Mouse (Mus musculus): Measurements from ENCODE around the gene Vps13c. TPM values are rescaled to one million over a fixed set of nuclear protein-coding genes. Genes with fewer than 3 reads are reported as not detected.
A peak's percentile ranks its signal among the peaks of the same experiment; 100 is the strongest.

The Vps13c gene
- polyA plus RNA-seq, 1 experiment = 9.2 TPM

DNA sequence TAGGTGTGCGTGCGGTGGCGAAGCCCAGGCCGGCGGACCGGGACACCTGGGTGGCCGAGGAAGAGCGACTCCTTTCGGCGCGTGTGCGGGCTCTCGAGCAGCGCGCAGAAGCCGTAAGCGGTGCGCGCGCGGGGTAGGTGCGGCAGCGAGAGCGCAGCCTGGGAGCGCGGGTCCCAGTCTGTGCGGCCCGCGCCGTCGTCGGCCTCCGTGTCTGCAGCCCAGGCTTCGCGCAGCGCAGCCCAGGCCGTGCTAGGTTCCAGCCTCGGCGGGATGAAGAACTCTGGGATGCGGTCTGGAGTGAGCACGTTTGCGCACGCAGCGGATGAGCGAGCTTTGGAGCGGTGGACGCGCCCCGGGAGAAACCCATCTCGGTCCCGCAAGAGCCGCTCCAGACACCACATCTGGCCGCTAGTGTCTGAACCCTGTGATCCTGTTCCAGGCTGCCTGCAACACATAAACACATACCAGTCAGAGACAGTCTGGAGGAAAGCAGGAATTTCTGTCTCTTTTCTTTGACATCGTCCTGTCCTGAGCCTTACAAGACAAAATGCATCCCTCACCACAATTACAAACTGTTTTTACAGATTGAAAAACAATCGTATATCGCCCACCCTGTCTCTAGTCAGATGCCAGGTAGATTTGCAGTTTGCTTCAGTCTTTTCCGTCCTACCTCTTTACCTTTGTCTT lies 8.7 kb upstream of the Vps13c start:
- DNase-seq (ENCODE audit: low read depth) = no peak

DNA sequence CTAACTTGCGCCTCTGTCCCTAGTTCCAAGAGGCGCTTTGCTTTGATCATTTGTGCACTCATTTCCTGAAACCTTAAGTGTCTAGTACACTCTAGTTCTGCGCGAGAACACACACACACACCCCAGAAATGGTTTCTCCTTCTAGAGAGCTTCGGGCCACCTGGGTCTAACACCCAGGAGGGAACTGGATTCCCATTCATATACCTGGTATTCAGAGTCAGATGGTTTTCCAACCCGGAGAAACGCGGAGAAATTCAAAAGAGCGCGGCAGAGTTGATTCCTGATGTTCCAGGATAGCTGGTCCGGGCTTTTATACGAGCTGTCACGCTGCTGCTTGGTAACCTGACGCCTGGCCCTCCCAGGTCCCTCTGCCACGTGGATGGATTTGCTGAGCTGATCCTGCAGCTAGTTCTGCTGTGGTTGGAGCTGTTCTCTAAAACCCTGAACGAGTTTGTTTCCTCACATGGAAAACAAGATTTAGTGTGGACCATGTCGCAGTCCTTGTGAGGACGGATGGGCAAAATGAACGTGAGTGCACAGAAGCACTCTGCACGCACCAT lies 8.1 kb upstream of the Vps13c start, which contains the start of gene C2cd4a:
TSS of gene C2cd4a (minus strand) at position 285 of the 560 bp plus-strand sequence.
- DNase-seq (ENCODE audit: low read depth) = no peak

DNA sequence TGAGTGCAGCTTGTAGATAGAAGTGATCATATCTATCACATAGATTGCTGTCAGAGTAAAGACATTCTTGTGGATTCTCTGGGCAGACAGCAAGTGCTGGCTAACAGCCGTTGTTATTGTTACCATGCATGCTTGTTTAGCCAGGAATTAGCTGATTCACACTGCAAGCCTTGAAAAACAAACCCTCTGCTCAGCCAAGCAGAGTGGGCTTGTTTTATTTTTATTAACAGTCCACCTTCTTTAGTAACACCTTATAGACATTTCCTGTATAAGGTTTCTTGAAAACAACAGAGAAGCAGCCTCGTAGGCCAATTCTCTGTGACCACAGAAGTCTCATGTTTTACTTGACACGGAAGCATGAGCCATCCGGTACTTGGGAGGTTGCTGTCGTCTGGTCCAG lies 5.7 kb upstream of the Vps13c start:
- no peak for DNase-seq (ENCODE audit: low read depth)

DNA sequence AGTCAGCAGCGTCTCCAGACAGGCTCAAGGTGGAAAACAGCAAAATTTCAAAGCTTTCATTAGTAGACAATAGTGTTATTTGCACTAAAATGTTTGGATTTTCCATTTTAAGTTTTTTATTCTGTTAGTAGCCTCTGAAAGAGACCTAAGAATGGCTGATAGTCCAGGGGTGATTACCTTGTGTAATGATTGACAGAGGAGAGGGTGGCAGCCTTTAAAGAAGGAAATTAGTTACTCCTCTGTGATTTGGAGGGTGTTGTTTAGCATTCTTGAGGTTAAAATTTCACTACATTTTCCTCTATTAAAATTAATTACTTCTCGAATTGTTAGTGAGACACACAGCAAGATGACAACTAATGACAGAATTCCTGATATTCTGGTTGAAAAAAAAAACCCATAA lies 2.9 kb upstream of the Vps13c start:
- DNase-seq (ENCODE audit: low read depth) = no peak

DNA sequence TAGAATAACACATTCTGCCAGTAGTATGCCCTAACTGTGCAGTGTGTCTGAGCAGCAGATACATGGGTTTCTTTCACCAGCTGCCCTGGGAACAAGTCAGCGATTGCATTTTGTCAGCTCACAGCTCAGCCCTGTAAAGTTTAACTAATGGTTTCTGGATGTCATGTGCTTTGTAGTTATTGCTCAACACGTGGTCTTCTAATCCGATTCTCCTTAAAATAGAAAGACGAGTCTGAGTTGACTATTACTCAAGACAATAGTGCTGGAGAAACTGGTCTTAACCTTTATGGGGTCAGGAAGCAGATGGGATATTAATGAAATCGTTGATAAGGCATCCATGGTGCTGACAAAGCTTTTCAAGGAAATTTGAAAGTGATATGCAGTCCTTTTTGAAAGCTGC lies 2.6 kb downstream of the Vps13c start:
- no peak for DNase-seq (ENCODE audit: low read depth)

DNA sequence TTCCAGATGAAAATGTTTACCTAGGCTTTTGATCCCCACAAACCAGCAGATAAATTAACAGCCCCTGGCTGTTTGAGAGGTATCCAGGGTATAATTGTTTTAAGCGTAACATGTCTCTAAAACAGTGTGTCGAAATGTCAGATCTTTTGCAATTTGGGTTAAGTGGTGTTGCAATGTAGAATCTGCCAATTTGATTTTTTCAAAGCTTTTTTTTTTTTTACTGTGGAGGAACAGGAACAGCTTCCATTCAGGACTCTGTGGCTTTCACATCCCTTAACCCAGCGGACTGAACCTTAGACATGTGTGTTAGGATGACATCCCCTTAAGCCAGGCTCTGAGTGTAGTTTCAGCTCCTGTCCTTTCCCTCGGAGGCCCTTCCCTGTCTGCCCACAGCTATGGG lies 4.8 kb downstream of the Vps13c start:
- peak; percentile 52 for DNase-seq (ENCODE audit: low read depth)

DNA sequence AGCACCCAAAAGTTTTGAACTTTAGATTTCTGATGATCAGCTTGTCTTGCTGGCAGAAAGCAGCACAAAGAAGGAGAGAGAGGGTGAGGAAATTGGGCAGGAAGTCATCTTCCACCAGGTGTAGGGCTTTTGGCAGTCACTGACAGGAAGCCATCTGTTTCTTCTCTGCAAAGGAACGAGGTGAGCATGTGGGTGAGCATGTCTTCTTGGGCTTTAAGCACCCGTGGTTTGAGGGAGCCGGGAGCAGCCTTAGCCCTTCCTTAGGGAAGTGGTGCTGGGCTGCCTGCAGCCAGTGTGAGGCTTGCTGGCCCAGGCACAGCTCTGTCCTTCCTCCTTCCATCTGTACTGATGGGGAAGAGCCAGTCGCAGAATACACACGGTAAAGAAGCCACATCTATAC lies 5.5 kb downstream of the Vps13c start:
- no peak for DNase-seq (ENCODE audit: low read depth)

DNA sequence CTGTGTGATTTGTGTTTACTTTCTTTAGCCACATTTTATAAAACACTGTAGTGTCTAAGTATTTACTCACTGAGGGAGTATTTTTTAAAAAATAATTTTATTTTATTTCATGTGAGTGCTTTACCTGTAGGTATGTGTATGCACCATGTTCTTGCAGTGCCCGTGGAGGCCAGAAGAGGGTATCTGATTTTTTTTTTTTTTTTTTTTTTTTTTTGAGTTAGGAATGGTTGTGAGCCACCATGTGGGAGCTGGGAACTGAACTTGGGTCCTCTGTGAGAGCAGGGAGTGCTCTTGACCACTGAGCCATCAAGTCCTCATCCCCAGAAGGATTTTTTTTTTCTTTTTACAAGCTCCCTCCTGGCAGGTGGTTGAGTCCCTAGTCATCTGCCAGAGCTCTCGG lies 5.9 kb downstream of the Vps13c start:
- DNase-seq (ENCODE audit: low read depth) = no peak

DNA sequence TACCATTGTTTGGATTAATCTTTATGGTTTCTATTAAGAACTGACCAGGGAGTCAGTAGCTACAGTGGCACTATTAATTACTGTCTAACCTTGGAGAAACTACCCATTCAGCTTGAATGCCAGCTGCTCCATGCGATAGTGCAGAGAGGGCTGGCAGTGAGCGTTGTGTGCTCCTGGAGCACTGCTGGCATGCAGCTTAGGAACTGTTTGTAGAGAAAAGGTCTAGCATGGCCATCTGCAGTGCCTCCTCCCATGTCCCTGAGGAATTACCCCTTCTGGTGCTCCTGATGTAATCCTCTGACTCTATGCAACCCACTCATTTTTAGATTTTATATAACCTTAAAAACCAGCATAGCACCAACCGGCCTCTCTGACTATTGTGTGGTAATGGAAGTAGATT lies 7.4 kb downstream of the Vps13c start:
- no peak for DNase-seq (ENCODE audit: low read depth)

DNA sequence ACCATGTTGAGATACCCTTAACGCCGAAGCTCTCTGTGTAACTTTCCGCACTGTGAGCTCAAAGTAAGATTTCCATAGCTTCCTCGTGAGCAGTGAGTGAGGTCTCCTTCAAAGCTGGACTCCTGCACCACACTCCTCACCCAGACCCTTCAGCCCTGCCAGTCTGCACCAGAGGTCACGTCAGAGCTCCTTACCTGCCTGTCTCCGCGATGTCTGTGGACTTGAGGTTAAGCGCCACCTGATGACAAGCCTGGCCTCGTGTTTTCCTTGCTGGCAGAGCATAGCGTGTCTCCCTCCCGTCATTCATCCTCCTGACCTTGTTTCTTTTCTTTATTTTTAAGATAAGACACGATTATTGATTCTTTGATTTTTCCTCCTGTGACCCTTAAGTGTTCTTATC lies 9.2 kb downstream of the Vps13c start:
- DNase-seq (ENCODE audit: low read depth) = no peak

DNA sequence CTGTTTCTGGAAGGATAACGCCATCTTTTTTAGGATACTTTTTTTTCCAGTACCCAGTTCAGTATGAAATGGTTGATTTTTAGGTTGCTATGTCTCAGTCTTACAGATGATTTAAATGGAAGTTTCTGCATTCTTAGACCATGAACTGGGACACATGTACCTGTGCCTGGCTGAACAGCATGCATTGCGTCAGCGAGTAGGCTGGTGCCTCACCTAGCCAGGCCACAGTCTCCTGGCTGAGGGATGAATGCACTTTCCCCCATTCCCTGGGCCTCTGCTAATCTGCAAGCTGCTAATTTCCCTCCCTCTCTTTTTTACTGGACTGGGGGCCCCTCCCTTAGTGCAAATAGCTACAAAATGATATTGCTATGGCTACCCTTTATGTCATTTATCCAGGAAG lies 9.7 kb downstream of the Vps13c start:
- no peak for DNase-seq (ENCODE audit: low read depth)

DNA sequence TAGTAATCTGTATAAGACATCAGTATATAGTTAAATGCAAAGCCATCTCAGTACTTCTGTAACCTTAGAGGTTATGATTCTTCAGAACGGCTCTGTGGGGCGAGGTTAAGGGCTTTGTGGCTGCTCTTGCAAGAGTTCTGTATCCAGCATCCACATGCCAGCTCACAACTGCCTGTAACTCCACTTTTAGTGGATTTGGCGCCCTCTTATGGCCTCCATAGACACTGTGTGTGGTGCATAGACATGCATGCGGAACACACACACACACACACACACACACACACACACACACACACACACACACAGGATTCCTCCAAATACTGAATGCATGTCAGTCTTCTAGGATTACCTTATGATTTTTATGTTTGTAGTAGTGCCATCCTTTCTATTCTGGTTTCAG lies 11.0 kb downstream of the Vps13c start:
- DNase-seq (ENCODE audit: low read depth) = no peak

DNA sequence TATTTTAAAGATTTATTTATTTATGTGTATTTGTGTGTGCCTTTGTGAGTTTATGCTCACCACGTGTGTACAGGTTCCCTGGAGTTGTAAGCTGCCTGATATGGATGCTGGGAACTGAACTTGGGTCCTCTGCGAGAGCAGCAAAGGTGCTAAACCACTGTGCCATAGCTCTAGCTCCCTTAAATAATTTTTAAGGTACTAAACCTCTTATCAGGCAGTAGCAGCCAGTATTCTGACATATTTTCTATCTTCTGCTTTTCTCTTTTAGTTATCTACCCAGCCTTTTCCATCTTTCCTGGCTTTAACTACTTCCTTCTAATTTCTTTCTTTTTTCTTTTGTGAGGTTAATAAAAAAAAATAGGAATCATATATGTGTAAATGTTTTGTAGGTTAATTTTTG lies 20.1 kb downstream of the Vps13c start:
- no peak for DNase-seq (ENCODE audit: low read depth)

DNA sequence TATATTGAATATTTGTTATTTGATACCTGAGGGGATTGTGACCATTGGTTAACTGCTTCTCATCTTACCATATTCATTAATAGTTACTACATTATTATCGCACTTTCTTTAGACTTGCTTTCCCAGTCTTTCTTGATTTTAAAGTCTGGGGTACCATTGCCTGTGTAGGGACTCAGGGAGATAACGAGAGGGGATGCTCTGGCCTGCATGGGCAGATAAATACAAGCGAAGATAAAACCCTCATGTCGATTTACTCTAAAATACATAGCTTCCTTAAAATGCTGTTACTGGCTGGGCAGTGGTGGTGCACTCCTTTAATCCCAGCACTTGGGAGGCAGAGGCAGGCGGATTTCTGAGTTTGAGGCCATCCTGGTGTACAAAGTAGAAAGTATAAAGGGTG lies 23.1 kb downstream of the Vps13c start:
- DNase-seq (ENCODE audit: low read depth) = no peak

DNA sequence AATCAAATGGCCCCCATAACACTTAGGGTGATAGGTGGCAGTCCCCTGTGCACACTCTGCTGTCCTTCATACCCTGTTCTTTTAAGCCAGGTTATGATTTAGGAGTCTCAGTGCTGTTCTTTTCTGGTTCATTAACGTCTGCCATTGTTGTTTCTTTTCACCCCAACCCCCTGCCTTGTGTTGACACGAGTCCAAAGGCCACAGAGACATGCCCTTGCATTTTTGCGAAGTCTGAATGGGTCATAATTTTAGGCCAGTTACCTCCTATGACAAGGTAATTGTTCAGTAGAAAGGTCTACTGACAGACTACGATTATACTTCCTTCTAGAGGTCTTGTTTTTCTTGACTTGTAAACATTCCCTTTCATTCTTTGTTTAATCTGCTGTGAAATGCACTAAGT lies 23.8 kb downstream of the Vps13c start:
- DNase-seq (ENCODE audit: low read depth) = no peak

DNA sequence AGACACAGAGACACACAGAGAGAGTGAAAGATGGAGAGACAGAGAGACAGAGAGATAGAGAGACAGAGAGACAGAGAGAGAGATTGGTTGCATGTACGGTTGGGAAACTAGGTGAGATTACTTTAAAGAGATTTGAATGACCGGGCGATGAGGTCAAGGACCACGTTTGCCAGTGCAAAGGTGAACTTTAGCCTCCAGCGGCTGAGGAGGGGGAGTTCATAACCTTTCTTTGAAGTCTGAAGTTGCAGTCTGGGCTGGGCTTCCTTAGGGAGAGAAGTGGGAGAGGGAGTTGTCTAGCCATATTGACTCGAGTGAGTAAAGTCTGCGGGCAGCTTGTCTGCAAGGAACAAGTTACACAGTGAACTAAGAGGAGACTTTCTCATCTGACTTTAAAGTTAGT lies 25.2 kb downstream of the Vps13c start:
- no peak for DNase-seq (ENCODE audit: low read depth)

DNA sequence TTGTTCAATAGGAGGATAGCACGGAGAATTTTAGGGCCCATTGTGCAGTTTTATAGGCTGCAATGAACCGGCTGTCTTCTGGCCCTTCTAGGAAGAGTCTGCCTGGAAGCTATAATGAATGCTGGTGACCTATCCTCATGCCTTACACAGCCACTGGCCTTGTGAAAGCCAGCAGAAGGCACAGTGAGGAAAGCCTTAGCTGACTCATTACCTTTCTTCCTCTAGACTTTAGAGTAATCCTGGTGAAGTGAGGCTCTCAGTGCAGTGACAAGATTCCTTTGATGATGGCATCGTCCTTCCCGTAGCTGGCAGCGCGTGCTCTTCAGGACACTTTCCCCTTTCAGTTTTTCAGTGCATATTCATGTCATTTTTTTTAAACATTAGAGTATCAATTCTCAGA lies 27.2 kb downstream of the Vps13c start:
- DNase-seq (ENCODE audit: low read depth) = no peak

DNA sequence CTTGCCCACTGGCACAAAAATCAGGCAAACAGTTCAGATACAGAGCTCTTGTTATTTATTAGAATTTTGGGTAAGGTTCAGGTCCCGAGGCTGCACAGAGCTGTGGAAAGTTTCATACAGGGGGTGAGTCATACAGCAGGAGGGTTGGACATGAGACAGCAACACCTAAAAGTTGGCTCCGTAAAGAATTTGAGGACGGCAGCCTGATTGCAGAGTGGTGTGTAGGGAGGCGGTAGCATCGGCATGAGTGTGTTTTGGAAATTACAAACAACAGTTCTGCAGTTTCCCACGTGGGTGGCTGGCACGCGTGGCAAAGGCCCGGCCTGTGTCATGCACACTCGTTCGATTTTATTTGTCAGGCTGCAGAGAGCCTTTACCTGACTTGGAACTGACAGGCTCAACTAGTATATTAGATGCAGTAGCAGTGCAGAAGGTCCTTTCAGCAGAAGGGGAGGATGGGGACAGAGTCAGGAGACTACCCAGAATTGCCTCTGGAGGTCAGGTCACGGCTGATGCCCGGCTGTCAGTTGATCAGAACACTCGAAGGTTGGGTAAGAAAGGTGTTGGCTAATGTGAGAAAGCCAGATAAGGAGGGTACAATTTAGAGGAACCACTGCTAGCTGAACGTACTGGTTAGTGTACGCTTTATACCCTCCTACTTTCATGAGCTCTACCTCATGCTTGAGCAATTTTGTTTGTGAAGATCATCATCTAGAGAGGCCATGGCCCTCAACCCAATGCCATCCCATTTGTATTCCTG lies 29.7 kb downstream of the Vps13c start:
- DNase-seq (ENCODE audit: low read depth) = no peak

DNA sequence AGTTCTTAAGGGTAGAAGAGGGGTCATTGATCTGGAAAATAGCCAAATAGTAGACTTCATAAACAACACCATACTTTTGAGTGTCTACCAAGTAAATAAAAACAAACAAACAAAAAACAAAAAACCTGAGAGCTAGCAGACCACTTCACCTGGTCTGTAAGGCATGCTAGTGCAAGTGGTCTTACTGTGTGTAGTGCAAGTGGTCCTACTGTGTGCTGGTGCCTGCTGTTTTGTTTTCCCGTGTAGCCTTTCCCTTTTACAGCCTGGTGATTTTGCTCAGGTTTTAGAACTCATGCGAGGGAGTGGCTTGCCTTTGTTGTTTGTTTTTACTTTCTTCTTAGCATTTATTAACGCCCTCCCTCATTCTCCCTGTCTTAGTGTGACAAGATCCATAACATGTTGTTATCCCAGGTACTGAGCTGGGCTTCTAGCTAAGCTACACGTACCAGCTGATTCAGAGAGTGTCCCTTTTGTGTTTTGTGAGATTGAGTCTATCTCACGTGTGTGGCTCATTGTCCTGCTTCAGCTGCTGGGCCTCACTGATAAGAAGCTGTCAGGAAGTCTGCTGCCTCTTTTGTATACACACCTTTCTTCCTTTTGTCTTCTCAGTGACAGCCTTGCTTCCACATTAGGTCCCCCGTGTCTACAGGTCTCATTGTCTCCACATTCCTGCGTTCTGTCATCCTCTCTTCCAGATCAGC lies 34.5 kb downstream of the Vps13c start:
- DNase-seq (ENCODE audit: low read depth) = no peak

DNA sequence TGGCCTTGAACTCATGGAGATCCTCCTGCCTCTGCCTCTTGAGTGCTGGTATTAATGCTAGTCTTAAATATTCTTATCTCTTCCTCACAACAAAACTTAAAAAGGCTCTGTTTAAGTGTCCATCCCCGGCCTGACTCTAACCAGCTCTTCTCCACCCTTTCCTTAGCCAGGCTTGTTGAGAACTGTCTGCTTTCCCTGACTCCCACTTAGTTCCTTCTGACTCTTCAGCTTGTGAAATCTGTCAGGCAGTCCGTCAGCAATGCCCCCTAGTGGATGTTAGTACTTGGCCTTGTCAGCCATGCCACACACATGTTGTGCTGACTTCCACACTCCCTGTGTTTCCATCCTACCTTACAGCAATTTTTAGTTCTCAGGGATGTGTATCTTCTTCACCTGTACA lies 35.1 kb downstream of the Vps13c start:
- DNase-seq (ENCODE audit: low read depth) = no peak

DNA sequence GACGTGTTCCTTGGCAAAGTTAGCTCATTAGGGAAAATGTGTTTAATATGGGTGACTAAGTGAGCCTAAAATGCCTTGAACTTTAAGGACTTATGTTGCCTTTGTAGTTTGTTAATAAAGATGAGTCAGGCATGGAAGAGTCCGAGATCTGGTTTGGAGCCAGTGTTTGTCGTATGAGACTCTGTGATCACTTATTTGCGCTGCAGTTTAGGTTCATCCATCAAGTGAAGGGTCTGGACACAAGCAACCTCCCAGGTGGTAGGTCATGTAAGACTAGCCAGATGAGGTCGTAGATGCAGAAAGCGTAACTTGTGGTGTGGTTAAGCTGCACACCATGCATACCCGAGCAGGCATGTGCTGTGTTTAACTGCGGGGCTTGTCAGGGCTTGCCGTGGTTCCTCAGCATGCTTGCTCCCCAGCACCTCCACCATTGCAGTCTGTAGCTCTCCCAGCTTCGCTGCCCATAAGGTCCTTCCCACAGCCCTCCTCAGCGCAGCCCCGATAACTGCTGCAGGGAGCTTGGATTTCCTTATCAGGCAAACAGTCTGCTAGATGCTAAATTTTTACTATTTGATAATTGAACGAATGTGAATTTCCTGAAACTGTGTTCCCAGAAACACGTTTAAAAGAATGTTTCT lies 37.0 kb downstream of the Vps13c start:
- DNase-seq (ENCODE audit: low read depth) = no peak

DNA sequence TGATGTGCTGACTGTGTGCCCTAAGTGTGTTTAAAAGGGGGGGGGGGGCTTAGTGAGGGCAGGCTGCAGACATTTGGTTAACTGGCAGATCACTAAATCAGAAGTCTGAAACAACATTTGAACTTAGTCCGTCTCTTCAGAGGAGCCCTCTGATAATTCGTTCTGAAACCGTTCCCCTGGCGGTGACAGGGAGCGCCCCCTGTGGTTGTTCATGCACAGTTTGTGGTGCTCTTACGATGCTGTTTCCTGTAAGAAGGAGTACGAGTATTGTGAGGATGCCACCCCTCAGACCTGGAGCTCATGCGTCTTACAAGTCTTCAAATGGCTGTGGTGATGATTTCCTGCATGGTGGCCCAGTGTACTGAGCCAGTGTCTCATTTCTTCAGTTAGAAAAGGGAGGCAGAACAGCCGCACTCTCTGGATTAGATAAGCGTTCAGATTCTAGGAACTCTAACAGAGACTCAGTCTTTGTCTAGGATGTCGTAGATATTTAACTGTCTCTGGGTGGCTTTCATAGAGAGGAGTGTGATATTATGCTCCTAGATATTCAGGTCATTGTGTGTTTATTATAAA lies 38.1 kb downstream of the Vps13c start:
- DNase-seq (ENCODE audit: low read depth) = no peak

All from gonadal fat pad, adult 2 months (tissue).